Mouse (Mus musculus) neural tube, embryonic 14.5 days (tissue): ENCODE measurements around the gene Trpm8. TPM values are rescaled to one million over a fixed set of nuclear protein-coding genes. Genes with fewer than 3 reads are reported as not detected.

Source experiments
- ATAC-seq: fragments of 200-750 bp; cut with Nextera tagmentation; 2 replicates; pipeline ENCODE4 v1.8.0; 2017; ENCODE audit warnings: low read depth, mild to moderate bottlenecking, moderate TSS enrichment, moderate library complexity
- H3K27ac ChIP-seq: fragments of 300-500 bp; sonication (generic); 2 replicates; pipeline ENCODE4 v1.5.1; 2014; ENCODE audit warnings: low read depth, mild to moderate bottlenecking, control low read depth, low read length, moderate library complexity, mixed read lengths
- H3K27me3 ChIP-seq: fragments of 300-500 bp; sonication (generic); 2 replicates; pipeline ENCODE4 v1.6.1; 2014; ENCODE audit warnings: low read length; ENCODE audit not compliant: control insufficient read depth, insufficient read depth
- H3K36me3 ChIP-seq: fragments of 300-500 bp; sonication (generic); 2 replicates; pipeline ENCODE4 v1.6.1; 2014; ENCODE audit warnings: low read length, mixed read lengths; ENCODE audit not compliant: control insufficient read depth, insufficient read depth
- H3K4me1 ChIP-seq: fragments of 300-500 bp; sonication (generic); 2 replicates; pipeline ENCODE4 v1.6.1; 2014; ENCODE audit warnings: low read length; ENCODE audit not compliant: control insufficient read depth, insufficient read depth
- H3K4me2 ChIP-seq: fragments of 300-500 bp; sonication (generic); 2 replicates; pipeline ENCODE4 v1.6.1; 2014; ENCODE audit warnings: mild to moderate bottlenecking, low read depth, low read length, control low read depth
- H3K4me3 ChIP-seq: fragments of 300-500 bp; sonication (generic); 2 replicates; pipeline ENCODE4 v1.5.1; 2014; ENCODE audit warnings: low read depth, low read length, control low read depth, mixed read lengths
- H3K9ac ChIP-seq: fragments of 300-500 bp; sonication (generic); replicated peaks from 2 replicates; pipeline ENCODE4 v1.6.1; 2014; ENCODE audit warnings: low read depth, mild to moderate bottlenecking, control low read depth, low read length, mixed read lengths
- H3K9me3 ChIP-seq: fragments of 300-500 bp; sonication (generic); 2 replicates; pipeline ENCODE4 v1.6.1; 2016; ENCODE audit warnings: low read length; ENCODE audit not compliant: control insufficient read depth
- WGBS: fragments of 180-500 bp; shearing (Covaris S2); extraction: QIAGEN DNeasy Blood & Tissue Kit; methylation state at CpG from one replicate; pipeline ENCODE4 v1.1.7; 2014; 5-methylcytosine and 5-hydroxymethylcytosine counted together
- polyA plus RNA-seq: library from polyadenylated mRNA; unstranded; fragments of >200 nt; fragmentation: Nextera tagmentation; extraction: Ambion mirVana; gene quantifications from 2 replicates; pipeline ENCODE4 v1.2.1, GENCODE M21; 2014

The Trpm8 gene
- polyA plus RNA-seq, 1 experiment from 2014 or later, result 0.07 TPM

- ATAC-seq, result no peak
- no peak overlapping the region for H3K4me2 ChIP-seq
- H3K4me1 ChIP-seq, result no peaks in the 10 kb centered on the region
- no peak overlapping the region for H3K4me3 ChIP-seq
- H3K36me3 ChIP-seq, result no peaks in the 10 kb centered on the region
- H3K27me3 ChIP-seq, result no peaks in the 10 kb centered on the region
- H3K9ac ChIP-seq, result no peak overlapping the region
- WGBS, result 89% methylated on average over 12 of the region's 12 CpGs
- peaks cover 71% of the 10 kb centered on the region for H3K9me3 ChIP-seq
- no peak overlapping the region for H3K27ac ChIP-seq
These were observed 22.5 kb upstream of the Trpm8 start for GRCm38 (mm10) chr1:88254793-88255465.

- Histone ChIP-seq H3K4me3 (no peak overlapping the region), H3K9me3 (peaks cover 65% of the 10 kb centered on the region), H3K27ac (no peak overlapping the region), H3K4me1 (no peaks in the 10 kb centered on the region), H3K9ac (no peak overlapping the region), H3K27me3 (no peaks in the 10 kb centered on the region), H3K4me2 (no peak overlapping the region), H3K36me3 (0 out of 2 replicates have a peak, but pooled peaks cover 3% of the 10 kb centered on the region)
- no peak for ATAC-seq
- 59% methylated on average over 2 of the region's 2 CpGs for WGBS
These were observed 22.0 kb upstream of the Trpm8 start for GRCm38 (mm10) chr1:88255466-88255857.

GRCm38 (mm10) chr1:88255989-88256754, 21.3 kb upstream of the Trpm8 start:
- no peaks in the 10 kb centered on the region for H3K27me3 ChIP-seq
- no peak overlapping the region for H3K4me3 ChIP-seq
- no peak for ATAC-seq
- H3K4me2 ChIP-seq, result no peak overlapping the region
- H3K4me1 ChIP-seq, result no peaks in the 10 kb centered on the region
- peaks cover 58% of the 10 kb centered on the region for H3K9me3 ChIP-seq
- H3K27ac ChIP-seq, result no peak overlapping the region
- WGBS, result 81% methylated on average over 13 of the region's 13 CpGs
- no peak overlapping the region for H3K9ac ChIP-seq
- 0 out of 2 replicates have a peak, but pooled peaks cover 9% of the 10 kb centered on the region for H3K36me3 ChIP-seq

- Histone ChIP-seq H3K4me3 (no peak overlapping the region), H3K9me3 (peaks cover 54% of the 10 kb centered on the region), H3K27me3 (no peaks in the 10 kb centered on the region), H3K4me1 (no peaks in the 10 kb centered on the region), H3K36me3 (0 out of 2 replicates have a peak, but pooled peaks cover 9% of the 10 kb centered on the region), H3K9ac (no peak overlapping the region), H3K27ac (no peak overlapping the region), H3K4me2 (no peak overlapping the region)
- ATAC-seq, result no peak
- 81% methylated on average over 10 of the region's 10 CpGs for WGBS
These were observed 20.4 kb upstream of the Trpm8 start for GRCm38 (mm10) chr1:88256886-88257663.

- H3K9me3 ChIP-seq, result peaks cover 48% of the 10 kb centered on the region
- no peak overlapping the region for H3K9ac ChIP-seq
- H3K27me3 ChIP-seq, result no peaks in the 10 kb centered on the region
- H3K27ac ChIP-seq, result no peak overlapping the region
- 84% methylated on average over 6 of the region's 6 CpGs for WGBS
- H3K4me2 ChIP-seq, result no peak overlapping the region
- no peak for ATAC-seq
- H3K4me3 ChIP-seq, result no peak overlapping the region
- peaks cover 13% of the 10 kb centered on the region for H3K36me3 ChIP-seq
- H3K4me1 ChIP-seq, result no peaks in the 10 kb centered on the region
These were observed 19.8 kb upstream of the Trpm8 start for GRCm38 (mm10) chr1:88257681-88258080.

- Histone ChIP-seq H3K4me1 (no peaks in the 10 kb centered on the region), H3K9me3 (peaks cover 45% of the 10 kb centered on the region), H3K27ac (no peak overlapping the region), H3K9ac (no peak overlapping the region), H3K36me3 (peaks cover 20% of the 10 kb centered on the region), H3K4me3 (no peak overlapping the region), H3K4me2 (no peak overlapping the region), H3K27me3 (no peaks in the 10 kb centered on the region)
- ATAC-seq, result no peak
- 69% methylated on average over 6 of the region's 6 CpGs for WGBS
These were observed 19.1 kb upstream of the Trpm8 start for GRCm38 (mm10) chr1:88258361-88258760.

GRCm38 (mm10) chr1:88258881-88259642, 18.4 kb upstream of the Trpm8 start:
- no peaks in the 10 kb centered on the region for H3K4me1 ChIP-seq
- H3K27ac ChIP-seq, result no peak overlapping the region
- ATAC-seq, result peak; percentile 4; the same call in 1 of the 2 replicates
- peaks cover 27% of the 10 kb centered on the region for H3K36me3 ChIP-seq
- peaks cover 40% of the 10 kb centered on the region for H3K9me3 ChIP-seq
- H3K4me3 ChIP-seq, result no peak overlapping the region
- no peak overlapping the region for H3K4me2 ChIP-seq
- no peaks in the 10 kb centered on the region for H3K27me3 ChIP-seq
- H3K9ac ChIP-seq, result no peak overlapping the region
- 77% methylated on average over 8 of the region's 8 CpGs for WGBS

GRCm38 (mm10) chr1:88259643-88260024, 17.8 kb upstream of the Trpm8 start:
- Histone ChIP-seq H3K4me3 (no peak overlapping the region), H3K9ac (no peak overlapping the region), H3K27ac (no peak overlapping the region), H3K36me3 (peaks cover 33% of the 10 kb centered on the region), H3K9me3 (peaks cover 36% of the 10 kb centered on the region), H3K4me1 (no peaks in the 10 kb centered on the region), H3K27me3 (no peaks in the 10 kb centered on the region), H3K4me2 (no peak overlapping the region)
- WGBS, result 79% methylated on average over 4 of the region's 4 CpGs
- peak; percentile 2; the same call in 1 of the 2 replicates for ATAC-seq
